Mouse (Mus musculus) mouse embryonic stem cell (cell line): Measurements from ENCODE around the gene Cracr2b.

Source experiments
- in situ Hi-C, 2 experiments: fragments of 300-500 bp; cut with MboI; formaldehyde crosslinking; loops; 1 replicate in 1 of 2; 3 replicates in 1 of 2; pipeline ENCODE4 v1.14.3; 2019 to 2020; ENCODE audit warnings: low sequenced_read_pairs in 2 of 2, low pct_unique_long_range_greater_than_20kb in 1 of 2, mixed read lengths in 1 of 2; ENCODE audit not compliant: unreplicated experiment in 1 of 2

Gene Cracr2b

GRCm38 (mm10) chr7:141460391-141461113, at the start of gene Cracr2b:
Gene Cracr2b (plus strand): TSS chr7:141461094.
- in situ Hi-C loops: loop anchor here in 1 of 2 experiments (25.0 kb wide), 1 partner anchor 1523 kb away; the partner anchor contains the start of gene Utf1

DNA sequence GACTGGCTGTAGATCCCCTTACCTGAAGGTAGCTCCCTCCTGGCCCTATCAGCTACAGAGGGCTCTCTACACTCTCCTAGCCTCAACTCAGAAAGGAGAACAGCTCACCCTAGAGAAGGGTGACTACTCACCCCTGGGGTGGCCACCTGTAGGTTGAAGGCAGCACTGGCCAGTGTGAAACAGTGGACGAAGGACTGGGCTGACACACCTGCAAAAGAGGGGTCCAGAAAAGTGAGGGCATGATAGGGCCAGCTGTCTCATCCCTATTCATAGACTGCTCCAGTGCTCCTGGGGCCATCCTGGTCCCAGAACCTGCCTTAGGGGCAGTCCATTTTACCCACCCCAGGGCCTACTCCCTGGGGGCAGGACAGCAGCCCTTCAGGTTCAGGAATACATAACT, 49.2 kb upstream of the Cracr2b start:
- in situ Hi-C loops: no loop called here

DNA sequence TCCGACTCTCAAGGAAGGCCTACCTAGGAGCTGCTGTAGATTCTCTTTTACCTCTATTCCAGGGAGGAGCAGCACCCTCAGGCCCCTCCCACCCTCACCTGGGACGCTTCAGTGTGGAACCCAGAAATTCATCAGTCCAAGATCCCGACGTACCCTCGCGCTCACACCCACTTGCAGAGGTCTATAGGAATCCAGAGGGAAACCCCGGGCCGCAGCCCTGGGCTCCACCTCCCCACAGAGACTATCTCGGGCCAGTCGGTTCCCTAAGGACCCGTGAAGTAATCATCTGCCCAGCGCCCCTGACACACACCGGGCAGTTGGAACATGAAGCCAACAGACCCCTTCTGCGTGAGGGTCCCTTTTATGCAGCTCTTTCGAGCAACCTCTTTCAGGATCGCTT, 47.6 kb upstream of the Cracr2b start:
- in situ Hi-C loops: no loop called here

GRCm38 (mm10) chr7:141413809-141414584, 46.9 kb upstream of the Cracr2b start, which contains the start of gene Gatd1:
Gene Gatd1 (minus strand): TSS chr7:141414136.
- in situ Hi-C loops: no loop called here

DNA sequence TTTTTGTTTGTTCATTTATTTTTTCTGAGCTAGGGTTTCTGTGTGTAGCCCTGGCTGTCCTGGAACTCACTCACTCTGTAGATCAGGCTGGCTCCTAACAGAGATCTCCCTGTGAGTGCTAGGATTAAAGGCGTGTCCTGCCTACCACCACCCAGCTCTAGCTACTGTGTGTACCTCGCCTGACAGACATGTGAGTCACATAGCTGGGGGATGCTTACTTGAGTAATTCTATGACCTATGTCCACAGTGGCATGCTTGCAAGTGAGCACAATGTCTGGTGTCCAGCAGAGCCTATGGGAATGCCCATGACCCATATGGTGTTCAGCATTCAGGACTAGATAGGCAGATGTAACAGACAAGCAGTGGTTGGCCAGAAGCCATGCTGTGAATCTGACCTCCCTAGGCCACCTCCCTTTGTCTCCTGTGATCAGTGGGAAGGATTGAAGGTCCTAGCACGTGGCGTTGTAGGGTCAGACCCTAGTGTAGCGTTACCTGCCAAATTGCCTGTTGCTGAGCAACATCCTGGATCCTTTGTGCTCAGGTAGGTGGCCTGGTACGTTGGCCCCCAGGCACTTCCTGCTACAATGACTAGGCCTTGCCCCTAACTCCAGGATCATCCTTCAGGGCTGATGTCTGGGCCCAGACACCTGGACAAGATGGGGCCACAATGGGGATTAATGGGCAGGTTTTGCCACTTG, 44.6 kb upstream of the Cracr2b start:
- in situ Hi-C loops: no loop called here

DNA sequence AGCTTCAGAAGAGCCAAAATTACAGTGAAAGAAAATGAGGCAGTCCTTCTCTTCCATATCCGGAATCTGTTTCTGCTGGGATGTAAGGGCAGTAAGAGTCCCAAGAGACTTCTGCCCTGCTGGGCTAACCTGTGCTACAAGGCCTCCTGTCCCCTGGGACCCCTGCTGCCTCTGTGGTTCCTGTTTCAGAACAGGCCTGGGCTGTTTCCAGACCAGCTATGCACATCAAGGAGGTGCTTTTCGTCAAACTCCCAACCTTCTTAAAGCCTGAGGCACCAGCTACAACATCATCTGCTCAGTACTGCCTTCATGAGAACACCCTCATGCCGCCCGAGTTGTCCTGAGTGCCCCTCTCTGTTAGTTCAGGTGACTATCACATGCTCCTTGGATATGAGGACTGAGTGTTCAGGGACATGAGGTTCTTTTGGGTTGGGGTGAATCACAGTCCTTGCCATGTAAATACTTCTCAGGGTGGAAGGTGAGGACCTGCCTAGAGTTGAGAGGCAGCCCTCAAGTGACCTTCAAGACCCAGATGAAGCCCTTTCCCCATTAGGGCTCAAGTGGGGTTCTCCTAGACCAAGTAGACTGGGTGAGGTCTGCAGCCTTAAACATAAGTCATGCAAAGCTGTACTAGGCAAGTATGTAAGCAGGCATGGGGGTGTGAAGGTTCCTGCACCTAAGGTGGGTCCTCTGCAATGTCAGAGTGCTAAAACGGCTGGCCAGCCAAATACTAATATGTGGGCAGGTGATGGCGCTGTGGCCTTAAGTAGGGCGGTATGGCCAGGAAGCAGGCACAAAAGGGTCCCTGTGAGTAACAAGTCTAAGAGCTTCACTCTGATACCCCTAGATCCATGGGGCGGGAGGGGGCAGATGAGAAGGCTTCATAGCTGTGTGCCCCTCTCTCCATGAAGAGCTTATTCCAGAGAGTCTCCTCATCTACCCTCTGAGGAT, 42.9 kb upstream of the Cracr2b start:
- in situ Hi-C loops: no loop called here

- in situ Hi-C loops: no loop called here
These were observed 41.9 kb upstream of the Cracr2b start for GRCm38 (mm10) chr7:141418970-141419369.

GRCm38 (mm10) chr7:141420030-141420702, 40.7 kb upstream of the Cracr2b start:
- in situ Hi-C loops: no loop called here

GRCm38 (mm10) chr7:141423811-141424210, 37.1 kb upstream of the Cracr2b start:
- in situ Hi-C loops: no loop called here

- in situ Hi-C loops: no loop called here
These were observed 33.8 kb upstream of the Cracr2b start for GRCm38 (mm10) chr7:141426948-141427730.

DNA sequence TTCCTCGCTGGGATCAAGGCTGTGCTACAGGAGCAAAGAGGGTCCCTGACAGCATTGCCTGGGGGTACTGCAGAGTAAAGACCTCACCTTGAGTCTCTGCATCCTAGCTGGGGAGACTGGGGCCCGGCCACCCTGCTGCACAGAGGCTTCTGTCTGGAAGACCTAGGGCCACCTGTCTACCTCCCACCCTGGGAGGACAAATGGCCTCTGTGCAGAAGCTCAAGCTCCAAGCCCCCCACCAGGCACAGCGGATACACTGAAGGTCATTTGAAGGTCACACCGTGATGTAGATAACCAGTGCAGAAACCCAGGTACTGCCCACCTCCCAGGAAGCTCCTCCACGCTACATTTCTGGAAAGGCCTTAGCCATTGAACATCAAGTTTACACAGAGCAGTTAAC, 32.2 kb upstream of the Cracr2b start:
- in situ Hi-C loops: no loop called here

GRCm38 (mm10) chr7:141429310-141429709, 31.6 kb upstream of the Cracr2b start, which contains the start of gene Cend1:
Gene Cend1 (minus strand): TSS chr7:141429491.
- in situ Hi-C loops: no loop called here

DNA sequence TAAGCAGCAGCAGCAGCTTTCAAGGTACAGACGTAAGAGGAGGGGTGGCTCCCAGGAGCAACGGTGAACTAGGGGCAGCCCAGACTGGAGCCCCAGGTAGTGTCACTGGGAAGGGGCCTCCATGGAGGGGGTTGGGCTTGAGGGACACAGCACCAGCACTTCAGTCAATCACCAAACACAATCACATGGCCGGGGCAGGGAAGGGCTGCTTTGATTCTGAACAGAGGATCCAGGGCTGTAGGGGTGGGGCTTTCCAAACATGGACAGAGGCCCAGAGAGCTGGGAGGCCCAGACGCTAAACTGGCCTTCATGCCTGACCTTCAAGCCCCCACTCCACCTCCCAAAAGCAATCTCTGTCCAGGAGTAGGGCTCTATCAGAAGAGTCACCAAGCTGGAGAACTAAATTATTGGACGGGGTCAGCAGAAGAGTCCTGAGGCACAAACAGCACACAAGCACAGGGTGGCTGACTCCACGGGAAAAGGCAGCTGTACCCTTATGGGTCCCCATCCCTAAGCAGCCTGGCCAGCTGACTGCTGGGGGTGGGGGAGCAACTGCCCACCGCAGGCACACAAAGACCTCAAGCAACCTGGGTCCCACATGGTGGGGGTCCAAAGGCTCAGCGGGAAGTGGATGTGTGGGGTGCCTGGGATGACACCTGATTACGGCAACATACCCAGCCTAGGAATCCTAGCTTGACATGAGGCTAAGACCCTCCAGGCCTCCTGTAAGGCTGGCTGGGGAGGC, 30.9 kb upstream of the Cracr2b start:
- in situ Hi-C loops: no loop called here

DNA sequence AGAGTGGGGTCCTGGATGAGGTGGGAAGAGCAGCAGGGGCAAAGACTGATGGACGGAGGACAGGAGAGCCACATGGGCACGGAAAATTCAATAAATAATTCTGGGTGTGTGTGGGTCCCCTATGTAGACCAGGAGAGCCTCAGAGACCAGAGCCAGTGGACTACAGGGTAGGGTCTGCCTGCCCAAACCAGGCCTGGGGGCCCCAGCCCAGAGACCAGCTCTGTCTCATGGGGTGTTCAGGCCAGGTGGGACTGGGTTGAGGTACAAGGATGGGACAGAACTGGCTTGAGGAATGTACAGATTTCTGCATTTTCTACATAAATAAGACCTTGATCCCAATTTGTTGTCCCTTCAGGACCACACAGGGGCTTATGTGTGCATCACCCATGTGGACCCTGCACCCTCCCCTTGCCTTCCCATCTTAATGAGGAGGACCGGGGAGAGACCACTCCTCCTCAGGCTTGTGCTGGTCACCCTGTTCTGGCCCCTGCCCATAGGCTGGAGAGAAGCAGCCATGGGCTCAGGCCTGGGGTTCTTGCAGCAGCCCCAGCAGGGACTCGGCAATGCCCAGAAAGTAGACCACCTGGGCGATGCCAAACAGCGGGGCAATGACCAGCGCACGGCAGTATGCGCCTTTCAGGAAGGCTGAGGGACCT, 30.2 kb upstream of the Cracr2b start:
- in situ Hi-C loops: no loop called here

GRCm38 (mm10) chr7:141431434-141432185, 29.3 kb upstream of the Cracr2b start:
- in situ Hi-C loops: no loop called here
